17 mouse cellular contexts compared by ENCODE assay signal in genomic region chr1:51746711-51747240, GRCm38 (mm10).
DNase-seq lines count a peak whose midpoint lies in the region; ATAC-seq lines count a peak whose summit lies in the region.
"Had no signal": no experiment of that assay in that cellular context is flagged by ENCODE, and none has a peak within 500 bp of the region (broad histone marks: within the 10 kb centered on the region; RNA-seq: fewer than 3 reads in every experiment).

No protein-coding gene starts in this region.

- DNase-seq in heart, embryonic 10.5 days (ENCODE audit: low spot score), result no peak
- no peak for DNase-seq in heart, postnatal 4 days
- DNase-seq in midbrain, embryonic 10.5 days (ENCODE audit: low spot score), result no peak
- DNase-seq in midbrain, embryonic 14.5 days, result no peak
- peak; percentile 67 for DNase-seq in Muller cell, postnatal 12 days (ENCODE audit: inconsistent ontology term)
- DNase-seq in retina, postnatal 1 day, result peak; percentile 57
- no peak for DNase-seq in cerebellum, postnatal 14 days
- DNase-seq: cerebellum, adult 18-20 months; cerebellum, postnatal 36 days had no signal

- no peaks in the 10 kb centered on the region for H3K9me3 ChIP-seq in heart, embryonic 10.5 days
- no peaks in the 10 kb centered on the region for H3K9me3 ChIP-seq in midbrain, embryonic 10.5 days (replicated peaks)
- no peaks in the 10 kb centered on the region for H3K9me3 ChIP-seq in midbrain, embryonic 14.5 days (ENCODE audit: control insufficient read depth, low read length)
- H3K9me3 ChIP-seq: embryonic facial prominence, embryonic 15.5 days; forebrain, embryonic 10.5 days; intestine, embryonic 15.5 days; limb, embryonic 12.5 days; liver, embryonic 12.5 days; neural tube, embryonic 15.5 days had no signal

- no peak overlapping the region for H3K4me2 ChIP-seq in midbrain, embryonic 14.5 days (ENCODE audit: low read length)
- H3K4me2 ChIP-seq: embryonic facial prominence, embryonic 15.5 days; intestine, embryonic 15.5 days; limb, embryonic 12.5 days; liver, embryonic 12.5 days; lung, embryonic 14.5 days; neural tube, embryonic 15.5 days had no signal

- 0 out of 2 replicates have a peak overlapping the region, but pooled peaks have one; percentile 6 for H3K27ac ChIP-seq in heart, embryonic 10.5 days
- peak overlapping the region; percentile 13; the same call in 1 of the 2 replicates for H3K27ac ChIP-seq in midbrain, embryonic 10.5 days (replicated peaks)
- H3K27ac ChIP-seq in midbrain, embryonic 14.5 days (replicated peaks; ENCODE audit: low read depth, low read length), result no peak overlapping the region
- H3K27ac ChIP-seq: embryonic facial prominence, embryonic 15.5 days; intestine, embryonic 15.5 days; limb, embryonic 12.5 days; liver, embryonic 12.5 days; neural tube, embryonic 15.5 days had no signal

- H3K36me3 ChIP-seq in heart, embryonic 10.5 days, result peaks cover 4% of the 10 kb centered on the region; the same call in 1 of the 2 replicates
- H3K36me3 ChIP-seq in midbrain, embryonic 10.5 days, result peaks cover 33% of the 10 kb centered on the region
- peaks cover 9% of the 10 kb centered on the region; the same call in 1 of the 2 replicates for H3K36me3 ChIP-seq in midbrain, embryonic 14.5 days (ENCODE audit: control insufficient read depth, insufficient read depth, low read length)
- H3K36me3 ChIP-seq: intestine, embryonic 15.5 days; liver, embryonic 12.5 days; neural tube, embryonic 15.5 days had no signal

- 88% methylated on average over 15 of the region's 15 CpGs for WGBS in heart, embryonic 10.5 days
- 81% methylated on average over 15 of the region's 15 CpGs for WGBS in midbrain, embryonic 10.5 days
- 70% methylated on average over 15 of the region's 15 CpGs for WGBS in midbrain, embryonic 14.5 days

- no peak for ATAC-seq in midbrain, embryonic 14.5 days (ENCODE audit: low FRiP score, low TSS enrichment)
- no peak for ATAC-seq in granulocyte monocyte progenitor cell, adult 5-6 weeks (replicated peaks; ENCODE audit: poor library complexity, severe bottlenecking)

- no peak overlapping the region for H3K9ac ChIP-seq in midbrain, embryonic 14.5 days (replicated peaks; ENCODE audit: low read length)
- H3K9ac ChIP-seq: embryonic facial prominence, embryonic 15.5 days; intestine, embryonic 15.5 days; limb, embryonic 12.5 days; liver, embryonic 12.5 days; lung, embryonic 14.5 days; neural tube, embryonic 15.5 days had no signal

- H3K4me3 ChIP-seq in heart, embryonic 10.5 days, result no peak overlapping the region
- no peak overlapping the region for H3K4me3 ChIP-seq in midbrain, embryonic 10.5 days
- H3K4me3 ChIP-seq in midbrain, embryonic 14.5 days (replicated peaks; ENCODE audit: low read depth, low read length), result no peak overlapping the region
- H3K4me3 ChIP-seq: embryonic facial prominence, embryonic 15.5 days; forebrain, embryonic 10.5 days; intestine, embryonic 15.5 days; limb, embryonic 12.5 days; liver, embryonic 12.5 days; neural tube, embryonic 15.5 days had no signal

- H3K27me3 ChIP-seq in heart, embryonic 10.5 days (ENCODE audit: insufficient read depth, poor library complexity, severe bottlenecking), result no peaks in the 10 kb centered on the region
- no peaks in the 10 kb centered on the region for H3K27me3 ChIP-seq in midbrain, embryonic 10.5 days (ENCODE audit: low read depth, poor library complexity, severe bottlenecking)
- no peaks in the 10 kb centered on the region for H3K27me3 ChIP-seq in midbrain, embryonic 14.5 days (ENCODE audit: control insufficient read depth, insufficient read depth, low read length)
- H3K27me3 ChIP-seq: embryonic facial prominence, embryonic 15.5 days; intestine, embryonic 15.5 days; limb, embryonic 12.5 days; liver, embryonic 12.5 days; neural tube, embryonic 15.5 days had no signal

- H3K4me1 ChIP-seq in heart, embryonic 10.5 days, result peaks cover 24% of the 10 kb centered on the region
- H3K4me1 ChIP-seq in midbrain, embryonic 10.5 days, result peaks cover 21% of the 10 kb centered on the region
- no peaks in the 10 kb centered on the region; the same call in 1 of the 2 replicates for H3K4me1 ChIP-seq in midbrain, embryonic 14.5 days (ENCODE audit: control insufficient read depth, insufficient read depth, low read length)
- H3K4me1 ChIP-seq: intestine, embryonic 15.5 days; limb, embryonic 12.5 days had no signal

Comparison
In these comparisons a context has a peak if more than half of its experiments do, and no peak if none do; other contexts are left out.
1. DNase-seq: peak in Muller cell, postnatal 12 days (single experiment) and retina, postnatal 1 day (single experiment); none in heart, embryonic 10.5 days (single experiment), heart, postnatal 4 days (single experiment), midbrain, embryonic 10.5 days (single experiment), midbrain, embryonic 14.5 days (single experiment) and cerebellum, postnatal 14 days (0 of 2).